Mouse (Mus musculus): ENCODE measurements around the gene Skiv2l.

DNA sequence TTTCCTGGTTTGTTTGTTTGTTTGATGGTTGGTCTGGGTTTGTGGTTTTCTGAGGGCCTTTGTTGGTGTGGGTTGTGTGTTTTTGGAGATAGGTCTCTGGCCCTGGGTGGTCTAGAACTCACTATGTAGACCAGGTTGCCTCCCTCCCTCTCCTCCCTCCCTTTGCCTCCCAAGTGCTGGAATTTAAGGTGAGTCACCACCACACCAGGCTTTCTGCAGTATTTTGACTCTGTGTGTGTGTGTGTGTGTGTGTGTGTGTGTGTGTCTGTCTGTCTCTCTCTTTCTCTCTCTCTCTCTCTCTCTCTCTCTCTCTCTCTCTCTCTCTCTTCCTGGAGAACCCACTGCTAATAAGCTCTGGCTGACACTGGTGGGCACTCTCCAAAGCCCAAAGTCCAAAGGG is 31.2 kb upstream of the Skiv2l start:
- TF ChIP-seq EP300 (IDR thresholded peaks at IDR 0.05; ENCODE audit: low read depth): no peak
- no peak for TF ChIP-seq CTCF (IDR thresholded peaks at IDR 0.05; ENCODE audit: low read depth)
